15 mouse cellular contexts compared by ENCODE assay signal in genomic region chr1:141440234-141440633, GRCm38 (mm10).
"Had no signal": no experiment of that assay in that cellular context is flagged by ENCODE, and none has a peak within 500 bp of the region (broad histone marks: within the 10 kb centered on the region; RNA-seq: fewer than 3 reads in every experiment).

No protein-coding gene starts in this region.

- H3K9me3 ChIP-seq: neural tube, embryonic 15.5 days; stomach, embryonic 15.5 days had no signal

- H3K27me3 ChIP-seq: neural tube, embryonic 15.5 days; stomach, embryonic 15.5 days had no signal

- H3K4me2 ChIP-seq: neural tube, embryonic 15.5 days; stomach, embryonic 15.5 days had no signal

- H3K9ac ChIP-seq: neural tube, embryonic 15.5 days; stomach, embryonic 15.5 days had no signal

- H3K27ac ChIP-seq: neural tube, embryonic 15.5 days; stomach, embryonic 15.5 days; stomach, postnatal 0 days had no signal

- DNase-seq: retina, postnatal 1 day; right cerebral cortex, adult 18-20 months; right cerebral cortex, postnatal 14 days; right cerebral cortex, postnatal 25 days; right cerebral cortex, postnatal 4 days; spleen, adult 18-20 months; thymus, adult 18-20 months; thymus, adult 2 months; thymus, postnatal 14 days; thymus, postnatal 25 days; thymus, postnatal 36 days; thymus, postnatal 4 days had no signal

- H3K36me3 ChIP-seq: neural tube, embryonic 15.5 days; stomach, embryonic 15.5 days had no signal

- H3K4me1 ChIP-seq: neural tube, embryonic 15.5 days; stomach, embryonic 15.5 days had no signal

- H3K4me3 ChIP-seq: neural tube, embryonic 15.5 days; stomach, embryonic 15.5 days had no signal
